Mouse (Mus musculus): ENCODE results near the gene Olfr689. TPM values are rescaled to one million over a fixed set of nuclear protein-coding genes. Genes with fewer than 3 reads are reported as not detected.

Olfr689 gene
- polyA plus RNA-seq, 1 experiment from 2014 or later = not detected

- H3K4me3 ChIP-seq = no peak within 1 kb of the TSS
- no peaks in the 10 kb centered on the region for H3K27me3 ChIP-seq (replicated peaks)
- no peak within 1 kb of the TSS for H3K27ac ChIP-seq (ENCODE audit: poor library complexity, severe bottlenecking)
- no peak within 1 kb of the TSS for H3K9ac ChIP-seq
- ATAC-seq (ENCODE audit: insufficient number of reproducible peaks, low FRiP score) = no peak
- no peaks in the 10 kb centered on the region for H3K4me1 ChIP-seq (replicated peaks)
- WGBS = 90% methylated on average over 1 of the region's 1 CpGs
- H3K9me3 ChIP-seq (replicated peaks) = no peaks in the 10 kb centered on the region
- H3K36me3 ChIP-seq = peaks cover 6% of the 10 kb centered on the region
- H3K4me2 ChIP-seq = no peak within 1 kb of the TSS
Measured at GRCm38 (mm10) chr7:105367930-105368329, 57.0 kb downstream of the Olfr689 start, which contains the start of gene Olfr692. Gene Olfr692, plus strand, starts transcription at chr7:105368230.

DNA sequence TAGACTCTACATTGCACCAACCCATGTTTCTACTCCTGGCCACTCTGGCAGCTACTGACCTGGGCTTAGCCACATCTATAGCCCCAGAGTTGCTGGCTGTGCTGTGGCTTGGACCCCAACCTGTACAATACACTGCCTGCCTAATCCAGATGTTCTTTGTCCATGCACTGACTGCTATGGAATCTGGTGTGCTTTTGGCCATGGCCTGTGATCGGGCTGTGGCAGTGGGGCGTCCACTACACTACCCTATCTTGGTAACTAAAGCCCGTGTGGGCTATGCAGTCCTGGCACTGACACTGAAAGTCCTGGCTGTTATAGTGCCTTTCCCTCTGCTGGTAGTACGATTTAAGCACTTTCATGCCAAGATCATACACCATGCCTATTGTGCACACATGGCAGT, 57.6 kb downstream of the Olfr689 start:
- Histone ChIP-seq H3K4me1 (replicated peaks) (peaks cover 4% of the 10 kb centered on the region; the same call in 1 of the 2 replicates), H3K9ac (no peak overlapping the region), H3K27ac (ENCODE audit: poor library complexity, severe bottlenecking) (no peak overlapping the region), H3K27me3 (replicated peaks) (no peaks in the 10 kb centered on the region), H3K4me3 (no peak overlapping the region), H3K36me3 (peaks cover 6% of the 10 kb centered on the region), H3K9me3 (replicated peaks) (no peaks in the 10 kb centered on the region), H3K4me2 (no peak overlapping the region)
- no peak for ATAC-seq (ENCODE audit: insufficient number of reproducible peaks, low FRiP score)
- 84% methylated on average over 4 of the region's 4 CpGs for WGBS

Other genes with a start within 250 kb of the Olfr689 start
- not detected in 2 replicates for gene Olfr678, start 246.7 kb upstream of the Olfr689 start, polyA plus RNA-seq (2016; fragmentation: Nextera tagmentation; extraction: Ambion mirVana)
- gene Olfr679, start 230.0 kb upstream of the Olfr689 start, polyA plus RNA-seq (2016; fragmentation: Nextera tagmentation; extraction: Ambion mirVana) = not detected in 2 replicates
- not detected in 2 replicates for gene Olfr680-ps1, start 218.3 kb upstream of the Olfr689 start, polyA plus RNA-seq (2016; fragmentation: Nextera tagmentation; extraction: Ambion mirVana)
- gene Olfr681, start 194.3 kb upstream of the Olfr689 start, polyA plus RNA-seq (2016; fragmentation: Nextera tagmentation; extraction: Ambion mirVana) = not detected in 2 replicates
- not detected in 2 replicates for gene Olfr683, start 164.2 kb upstream of the Olfr689 start, polyA plus RNA-seq (2016; fragmentation: Nextera tagmentation; extraction: Ambion mirVana)
- gene Olfr684, start 147.5 kb upstream of the Olfr689 start, polyA plus RNA-seq (2016; fragmentation: Nextera tagmentation; extraction: Ambion mirVana) = not detected in 2 replicates
- gene Olfr685, start 125.2 kb upstream of the Olfr689 start, polyA plus RNA-seq (2016; fragmentation: Nextera tagmentation; extraction: Ambion mirVana) = not detected in 2 replicates
- gene Olfr686, start 103.7 kb upstream of the Olfr689 start, polyA plus RNA-seq (2016; fragmentation: Nextera tagmentation; extraction: Ambion mirVana) = not detected in 2 replicates
- gene Olfr688, start 23.1 kb upstream of the Olfr689 start, polyA plus RNA-seq (2016; fragmentation: Nextera tagmentation; extraction: Ambion mirVana) = not detected in 2 replicates
- not detected in 2 replicates for gene Olfr690, start 22.9 kb downstream of the Olfr689 start, polyA plus RNA-seq (2016; fragmentation: Nextera tagmentation; extraction: Ambion mirVana)
- gene Olfr691, start 31.1 kb downstream of the Olfr689 start, polyA plus RNA-seq (2016; fragmentation: Nextera tagmentation; extraction: Ambion mirVana) = not detected in 2 replicates
- gene Olfr692, start 57.1 kb downstream of the Olfr689 start, polyA plus RNA-seq (2016; fragmentation: Nextera tagmentation; extraction: Ambion mirVana) = not detected in 2 replicates
- not detected in 2 replicates for gene Gm5901, start 63.9 kb downstream of the Olfr689 start, polyA plus RNA-seq (2016; fragmentation: Nextera tagmentation; extraction: Ambion mirVana)
- gene Fam160a2, start 88.9 kb downstream of the Olfr689 start, polyA plus RNA-seq (2016; fragmentation: Nextera tagmentation; extraction: Ambion mirVana) = 34.0 and 36.2 TPM in 2 replicates
- gene Cnga4, start 93.4 kb downstream of the Olfr689 start, polyA plus RNA-seq (2016; fragmentation: Nextera tagmentation; extraction: Ambion mirVana) = not detected in 2 replicates
- not detected in 2 replicates for gene Cckbr, start 114.6 kb downstream of the Olfr689 start, polyA plus RNA-seq (2016; fragmentation: Nextera tagmentation; extraction: Ambion mirVana)
- 68.1 and 72.6 TPM in 2 replicates for gene Cavin3, start 171.1 kb downstream of the Olfr689 start, polyA plus RNA-seq (2016; fragmentation: Nextera tagmentation; extraction: Ambion mirVana)
- 52.4 and 54.6 TPM in 2 replicates for gene Smpd1, start 243.2 kb downstream of the Olfr689 start, polyA plus RNA-seq (2016; fragmentation: Nextera tagmentation; extraction: Ambion mirVana)

All from heart, embryonic 12.5 days (tissue).